Mouse (Mus musculus) right cerebral cortex, adult 18-20 months (tissue): Measurements from ENCODE around the gene Fhit.

Source experiments
- DNase-seq: peaks from one replicate; pipeline ENCODE4 v3.0.0; 2022; ENCODE audit warnings: mixed read lengths

Fhit gene

GRCm38 (mm10) chr14:10126536-10126935, 1035.3 kb downstream of the Fhit start:
- DNase-seq: no peak

- no peak for DNase-seq
Observed at GRCm38 (mm10) chr14:10122176-10122575, 1039.7 kb downstream of the Fhit start.

GRCm38 (mm10) chr14:10096236-10096635, 1065.6 kb downstream of the Fhit start:
- DNase-seq: no peak

GRCm38 (mm10) chr14:10079062-10079461, 1082.8 kb downstream of the Fhit start:
- DNase-seq: no peak

GRCm38 (mm10) chr14:10049947-10050346, 1111.9 kb downstream of the Fhit start:
- no peak for DNase-seq

GRCm38 (mm10) chr14:10047123-10047783, 1114.6 kb downstream of the Fhit start:
- no peak for DNase-seq

- DNase-seq: no peak
Observed at GRCm38 (mm10) chr14:10046336-10047122, 1115.3 kb downstream of the Fhit start.

- no peak for DNase-seq
Observed at GRCm38 (mm10) chr14:10038021-10038420, 1123.8 kb downstream of the Fhit start.

- DNase-seq: peak; percentile 9
Observed at GRCm38 (mm10) chr14:10036685-10037215, 1125.1 kb downstream of the Fhit start.

GRCm38 (mm10) chr14:10035682-10036081, 1126.2 kb downstream of the Fhit start:
- no peak for DNase-seq

GRCm38 (mm10) chr14:10035270-10035669, 1126.6 kb downstream of the Fhit start:
- no peak for DNase-seq

GRCm38 (mm10) chr14:10023382-10023781, 1138.5 kb downstream of the Fhit start:
- DNase-seq: no peak

GRCm38 (mm10) chr14:10022304-10022703, 1139.5 kb downstream of the Fhit start:
- DNase-seq: no peak

- no peak for DNase-seq
Observed at GRCm38 (mm10) chr14:10020400-10021140, 1141.3 kb downstream of the Fhit start.

- no peak for DNase-seq
Observed at GRCm38 (mm10) chr14:10013817-10014266, 1148.0 kb downstream of the Fhit start.

- no peak for DNase-seq
Observed at GRCm38 (mm10) chr14:10013003-10013816, 1148.6 kb downstream of the Fhit start.

- DNase-seq: no peak
Observed at GRCm38 (mm10) chr14:10006278-10006677, 1155.6 kb downstream of the Fhit start.

GRCm38 (mm10) chr14:10003847-10004246, 1158.0 kb downstream of the Fhit start:
- no peak for DNase-seq

- no peak for DNase-seq
Observed at GRCm38 (mm10) chr14:9990677-9991076, 1171.2 kb downstream of the Fhit start.

- no peak for DNase-seq
Observed at GRCm38 (mm10) chr14:9976934-9977510, 1184.8 kb downstream of the Fhit start.

- DNase-seq: no peak
Observed at GRCm38 (mm10) chr14:9974402-9974801, 1187.4 kb downstream of the Fhit start.

- no peak for DNase-seq
Observed at GRCm38 (mm10) chr14:9963853-9964252, 1198.0 kb downstream of the Fhit start.
